ENCODE assay signal across 20 mouse cellular contexts in the genomic region with DNA sequence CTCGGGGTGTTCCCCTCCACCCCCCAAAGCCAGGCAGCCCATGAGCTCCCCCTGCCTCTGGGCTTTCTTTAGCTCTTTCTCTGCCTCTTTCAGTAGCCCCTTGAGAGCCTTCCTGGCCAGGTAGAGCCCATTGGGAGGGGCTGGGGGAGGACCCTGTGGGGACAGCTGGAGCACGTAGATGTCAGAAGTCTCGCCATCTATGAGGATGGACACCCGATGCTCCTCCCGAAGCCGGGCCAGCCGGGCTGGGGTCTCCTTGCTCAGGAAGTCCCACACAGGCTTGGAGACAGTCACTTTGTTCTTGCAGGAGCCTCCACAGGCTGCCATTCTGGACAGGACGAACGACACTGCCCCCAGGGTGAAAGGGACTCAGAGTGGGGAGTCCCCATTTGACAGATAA. TPM values are rescaled to one million over a fixed set of nuclear protein-coding genes. Genes with fewer than 3 reads are reported as not detected.
DNase-seq lines count a peak whose midpoint lies in the region; ATAC-seq and TF ChIP-seq lines count a peak whose summit lies in the region.
"Had no signal": no experiment of that assay in that cellular context is flagged by ENCODE, and none has a peak within 500 bp of the region (broad histone marks: within the 10 kb centered on the region; RNA-seq: fewer than 3 reads in every experiment).

No protein-coding gene starts in this region.

- H3K27ac ChIP-seq in forebrain, embryonic 11.5 days (ENCODE audit: low read depth, low read length) = no peak overlapping the region
- no peak overlapping the region for H3K27ac ChIP-seq in forebrain, embryonic 13.5 days
- H3K27ac ChIP-seq in kidney, embryonic 14.5 days (ENCODE audit: low read depth, low read length) = no peak overlapping the region
- H3K27ac ChIP-seq in kidney, adult 2 months (ENCODE audit: insufficient read depth, low read depth, low read length) = no peak overlapping the region
- H3K27ac ChIP-seq in limb, embryonic 12.5 days = no peak overlapping the region
- H3K27ac ChIP-seq: hindbrain, embryonic 15.5 days had no signal

- no peak overlapping the region for H3K4me3 ChIP-seq in forebrain, embryonic 11.5 days (ENCODE audit: low read depth, low read length)
- no peak overlapping the region for H3K4me3 ChIP-seq in forebrain, embryonic 13.5 days
- no peak overlapping the region for H3K4me3 ChIP-seq in kidney, embryonic 14.5 days (ENCODE audit: low read length)
- H3K4me3 ChIP-seq in kidney, adult 2 months (ENCODE audit: insufficient read depth, low read depth, low read length) = no peak overlapping the region
- H3K4me3 ChIP-seq in G1E (ENCODE audit: low read depth, low read length) = peak overlapping the region; percentile 66; the same call in 1 of the 2 replicates
- H3K4me3 ChIP-seq in limb, embryonic 12.5 days (replicated peaks) = no peak overlapping the region
- H3K4me3 ChIP-seq: hindbrain, embryonic 15.5 days; myocyte had no signal

- H3K4me1 ChIP-seq in forebrain, embryonic 11.5 days (replicated peaks; ENCODE audit: control insufficient read depth, insufficient read depth, low read length) = peaks cover 22% of the 10 kb centered on the region
- H3K4me1 ChIP-seq in forebrain, embryonic 13.5 days = peaks cover 41% of the 10 kb centered on the region
- peaks cover 28% of the 10 kb centered on the region; the same call in 1 of the 2 replicates for H3K4me1 ChIP-seq in kidney, embryonic 14.5 days (ENCODE audit: control insufficient read depth, insufficient read depth, low read length)
- H3K4me1 ChIP-seq in kidney, adult 2 months (ENCODE audit: control insufficient read depth, insufficient read depth, low read length) = peaks cover 14% of the 10 kb centered on the region
- H3K4me1 ChIP-seq in G1E (ENCODE audit: insufficient read depth, low read depth, low read length) = peaks cover 85% of the 10 kb centered on the region
- peaks cover 54% of the 10 kb centered on the region for H3K4me1 ChIP-seq in limb, embryonic 12.5 days (replicated peaks)

- no peak overlapping the region for H3K4me2 ChIP-seq in forebrain, embryonic 11.5 days (ENCODE audit: low read depth, low read length, severe bottlenecking)
- no peak overlapping the region for H3K4me2 ChIP-seq in forebrain, embryonic 13.5 days
- 0 out of 2 replicates have a peak overlapping the region, but pooled peaks have one; percentile 3 for H3K4me2 ChIP-seq in kidney, embryonic 14.5 days (replicated peaks; ENCODE audit: low read depth, low read length)
- H3K4me2 ChIP-seq in limb, embryonic 12.5 days = no peak overlapping the region
- H3K4me2 ChIP-seq: hindbrain, embryonic 15.5 days; midbrain, embryonic 11.5 days had no signal

- H3K36me3 ChIP-seq in forebrain, embryonic 11.5 days (ENCODE audit: control insufficient read depth, insufficient read depth, low read length) = no peaks in the 10 kb centered on the region; the same call in 1 of the 2 replicates
- H3K36me3 ChIP-seq in forebrain, embryonic 13.5 days (ENCODE audit: poor library complexity, severe bottlenecking) = peaks cover 41% of the 10 kb centered on the region
- peaks cover 21% of the 10 kb centered on the region; the same call in 1 of the 2 replicates for H3K36me3 ChIP-seq in kidney, embryonic 14.5 days (ENCODE audit: control insufficient read depth, insufficient read depth, low read length)
- H3K36me3 ChIP-seq in kidney, adult 2 months (ENCODE audit: control insufficient read depth, insufficient read depth, low read length) = no peaks in the 10 kb centered on the region
- peaks cover 48% of the 10 kb centered on the region for H3K36me3 ChIP-seq in G1E (replicated peaks)
- H3K36me3 ChIP-seq in limb, embryonic 12.5 days = peaks cover 37% of the 10 kb centered on the region

- TF ChIP-seq CTCF in kidney, adult 2 months (conservative IDR thresholded peaks at IDR 0.05; ENCODE audit: insufficient read depth, insufficient read length, low read depth, low read length) = no peak
- no peak for TF ChIP-seq CTCF in G1E (IDR thresholded peaks at IDR 0.05; ENCODE audit: low read depth, low read length)

- no peak for TF ChIP-seq POLR2A in kidney, adult 2 months (IDR thresholded peaks at IDR 0.05; ENCODE audit: low read depth, low read length)

- no peaks in the 10 kb centered on the region for H3K27me3 ChIP-seq in forebrain, embryonic 11.5 days (ENCODE audit: control insufficient read depth, insufficient read depth, low read length)
- no peaks in the 10 kb centered on the region for H3K27me3 ChIP-seq in forebrain, embryonic 13.5 days
- H3K27me3 ChIP-seq in kidney, embryonic 14.5 days (ENCODE audit: control insufficient read depth, insufficient read depth, low read length) = no peaks in the 10 kb centered on the region
- no peaks in the 10 kb centered on the region for H3K27me3 ChIP-seq in kidney, adult 2 months (replicated peaks; ENCODE audit: control insufficient read depth, insufficient read depth, low read length)
- no peaks in the 10 kb centered on the region for H3K27me3 ChIP-seq in G1E (ENCODE audit: insufficient read depth, low read length)
- no peaks in the 10 kb centered on the region for H3K27me3 ChIP-seq in limb, embryonic 12.5 days
- H3K27me3 ChIP-seq: hindbrain, embryonic 15.5 days had no signal

- DNase-seq in forebrain, embryonic 11.5 days (ENCODE audit: low spot score) = peak; percentile 48
- no peak for DNase-seq in kidney, adult 2 months
- no peak for DNase-seq in G1E (ENCODE audit: low spot score)
- no peak for DNase-seq in adrenal gland, postnatal 14 days
- DNase-seq in lung, postnatal 10 days = no peak
- DNase-seq: adrenal gland, postnatal 25 days; cerebellum, adult 8-10 months; heart, adult 18-20 months; kidney, adult 8-10 months; kidney, postnatal 36 days; lung, adult 2 months; lung, postnatal 4 days; right cerebral cortex, adult 18-20 months had no signal

- no peak overlapping the region for H3K9ac ChIP-seq in forebrain, embryonic 11.5 days (ENCODE audit: low read length)
- no peak overlapping the region for H3K9ac ChIP-seq in forebrain, embryonic 13.5 days
- no peak overlapping the region for H3K9ac ChIP-seq in kidney, embryonic 14.5 days (ENCODE audit: low read depth, low read length)
- 0 out of 2 replicates have a peak overlapping the region, but pooled peaks have one; percentile 44 for H3K9ac ChIP-seq in limb, embryonic 12.5 days (replicated peaks)
- H3K9ac ChIP-seq: hindbrain, embryonic 15.5 days had no signal

- no peaks in the 10 kb centered on the region for H3K9me3 ChIP-seq in forebrain, embryonic 11.5 days (ENCODE audit: control insufficient read depth, low read length)
- H3K9me3 ChIP-seq in forebrain, embryonic 13.5 days (replicated peaks) = no peaks in the 10 kb centered on the region
- no peaks in the 10 kb centered on the region for H3K9me3 ChIP-seq in kidney, embryonic 14.5 days (ENCODE audit: control insufficient read depth, low read length)
- no peaks in the 10 kb centered on the region for H3K9me3 ChIP-seq in G1E (replicated peaks)
- no peaks in the 10 kb centered on the region for H3K9me3 ChIP-seq in limb, embryonic 12.5 days
- H3K9me3 ChIP-seq: hindbrain, embryonic 15.5 days had no signal

- WGBS in forebrain, embryonic 11.5 days = 84% methylated on average over 9 of the region's 9 CpGs
- WGBS in forebrain, embryonic 13.5 days = 87% methylated on average over 9 of the region's 9 CpGs
- 65% methylated on average over 9 of the region's 9 CpGs for WGBS in kidney, embryonic 14.5 days
- 87% methylated on average over 9 of the region's 9 CpGs for WGBS in kidney, adult 2 months
- 78% methylated on average over 9 of the region's 9 CpGs for WGBS in limb, embryonic 12.5 days

- ATAC-seq in forebrain, embryonic 11.5 days (replicated peaks; ENCODE audit: low FRiP score) = no peak
- no peak for ATAC-seq in forebrain, embryonic 13.5 days
- ATAC-seq in kidney, embryonic 14.5 days (ENCODE audit: low FRiP score, low TSS enrichment) = no peak
- no peak for ATAC-seq in G1E (ENCODE audit: extremely low read depth, insufficient number of reproducible peaks, low FRiP score, poor library complexity, severe bottlenecking)
- ATAC-seq in limb, embryonic 12.5 days (ENCODE audit: insufficient number of reproducible peaks, insufficient read depth, low FRiP score, low TSS enrichment, low read depth) = no peak
- ATAC-seq: forebrain, embryonic 14.5 days had no signal

RNA-seq across cellular contexts. Expression of gene Dtx3, which starts 2.5 kb away (rescaled TPM):
- polyA plus RNA-seq in forebrain, embryonic 11.5 days (2014; fragmentation: Nextera tagmentation; extraction: Ambion mirVana) = 157 and 170 TPM in 2 replicates
- polyA plus RNA-seq in forebrain, embryonic 13.5 days (2015; fragmentation: Nextera tagmentation; extraction: Ambion mirVana) = 150 and 155 TPM in 2 replicates
- 107 and 117 TPM in 2 replicates for polyA plus RNA-seq in kidney, embryonic 14.5 days (2014; fragmentation: Nextera tagmentation; extraction: Ambion mirVana)
- polyA plus RNA-seq in kidney, adult 2 months (2012; rRNA removed) = 101 and 132 TPM in 2 replicates
- total RNA-seq in G1E (2014; fragmentation: Nextera tagmentation) (318 and 360 TPM in 2 replicates), G1E (2017) (95.8 and 125 TPM in 2 replicates)
- polyA plus RNA-seq in G1E (2012) = 213 and 260 TPM in 2 replicates
- polyA plus RNA-seq in limb, embryonic 12.5 days (2016; fragmentation: Nextera tagmentation; extraction: Ambion mirVana) = 150 and 166 TPM in 2 replicates
- total RNA-seq in adrenal gland, postnatal 14 days (2021) = 60.7 and 66.5 TPM in 2 replicates

RNA-seq across cellular contexts. Expression of gene Arhgef25, which starts 3.1 kb away (rescaled TPM):
- 31.6 and 33.5 TPM in 2 replicates for polyA plus RNA-seq in forebrain, embryonic 11.5 days (2014; fragmentation: Nextera tagmentation; extraction: Ambion mirVana)
- polyA plus RNA-seq in forebrain, embryonic 13.5 days (2015; fragmentation: Nextera tagmentation; extraction: Ambion mirVana) = 24.3 and 25.8 TPM in 2 replicates
- polyA plus RNA-seq in kidney, embryonic 14.5 days (2014; fragmentation: Nextera tagmentation; extraction: Ambion mirVana) = 31.0 and 32.9 TPM in 2 replicates
- 9.2 and 11.9 TPM in 2 replicates for polyA plus RNA-seq in kidney, adult 2 months (2012; rRNA removed)
- total RNA-seq in G1E (2014; fragmentation: Nextera tagmentation) (49.0 and 70.1 TPM in 2 replicates), G1E (2017) (43.0 and 51.4 TPM in 2 replicates)
- polyA plus RNA-seq in G1E (2012) = 98.4 and 120 TPM in 2 replicates
- polyA plus RNA-seq in limb, embryonic 12.5 days (2016; fragmentation: Nextera tagmentation; extraction: Ambion mirVana) = 67.5 and 74.1 TPM in 2 replicates
- total RNA-seq in adrenal gland, postnatal 14 days (2021) = 22.3 and 28.5 TPM in 2 replicates

RNA-seq across cellular contexts. Expression of gene Slc26a10, which starts 12.6 kb away (rescaled TPM):
- 0.93 and 1.1 TPM in 2 replicates for polyA plus RNA-seq in forebrain, embryonic 11.5 days (2014; fragmentation: Nextera tagmentation; extraction: Ambion mirVana)
- polyA plus RNA-seq in forebrain, embryonic 13.5 days (2015; fragmentation: Nextera tagmentation; extraction: Ambion mirVana) = 0.93 and 1.1 TPM in 2 replicates
- polyA plus RNA-seq in kidney, embryonic 14.5 days (2014; fragmentation: Nextera tagmentation; extraction: Ambion mirVana) = 2.0 and 2.3 TPM in 2 replicates
- polyA plus RNA-seq in kidney, adult 2 months (2012; rRNA removed) = 6.6 and 8.1 TPM in 2 replicates
- total RNA-seq in G1E (2014; fragmentation: Nextera tagmentation) (8.4 and 10.1 TPM in 2 replicates), G1E (2017) (0.58 and 0.98 TPM in 2 replicates)
- polyA plus RNA-seq in G1E (2012) = 0.68 and 0.94 TPM in 2 replicates
- polyA plus RNA-seq in limb, embryonic 12.5 days (2016; fragmentation: Nextera tagmentation; extraction: Ambion mirVana) = 3.4 and 3.5 TPM in 2 replicates
- total RNA-seq in adrenal gland, postnatal 14 days (2021) = 10.4 and 10.8 TPM in 2 replicates

RNA-seq across cellular contexts. Expression of gene Pip4k2c, which starts 18.4 kb away (rescaled TPM):
- 16.4 and 17.2 TPM in 2 replicates for polyA plus RNA-seq in forebrain, embryonic 11.5 days (2014; fragmentation: Nextera tagmentation; extraction: Ambion mirVana)
- polyA plus RNA-seq in forebrain, embryonic 13.5 days (2015; fragmentation: Nextera tagmentation; extraction: Ambion mirVana) = 18.8 and 19.5 TPM in 2 replicates
- polyA plus RNA-seq in kidney, embryonic 14.5 days (2014; fragmentation: Nextera tagmentation; extraction: Ambion mirVana) = 19.2 and 31.0 TPM in 2 replicates
- polyA plus RNA-seq in kidney, adult 2 months (2012; rRNA removed) = 116 and 120 TPM in 2 replicates
- total RNA-seq in G1E (2014; fragmentation: Nextera tagmentation) (136 and 141 TPM in 2 replicates), G1E (2017) (126 and 133 TPM in 2 replicates)
- 130 and 151 TPM in 2 replicates for polyA plus RNA-seq in G1E (2012)
- polyA plus RNA-seq in limb, embryonic 12.5 days (2016; fragmentation: Nextera tagmentation; extraction: Ambion mirVana) = 27.3 and 28.0 TPM in 2 replicates
- 28.5 and 29.2 TPM in 2 replicates for total RNA-seq in adrenal gland, postnatal 14 days (2021)

RNA-seq across cellular contexts. Expression of gene B4galnt1, which starts 28.0 kb away (rescaled TPM):
- 7.8 and 8.4 TPM in 2 replicates for polyA plus RNA-seq in forebrain, embryonic 11.5 days (2014; fragmentation: Nextera tagmentation; extraction: Ambion mirVana)
- 15.7 and 16.7 TPM in 2 replicates for polyA plus RNA-seq in forebrain, embryonic 13.5 days (2015; fragmentation: Nextera tagmentation; extraction: Ambion mirVana)
- 6.2 and 8.7 TPM in 2 replicates for polyA plus RNA-seq in kidney, embryonic 14.5 days (2014; fragmentation: Nextera tagmentation; extraction: Ambion mirVana)
- polyA plus RNA-seq in kidney, adult 2 months (2012; rRNA removed) = 15.4 and 27.5 TPM in 2 replicates
- total RNA-seq in G1E (2014; fragmentation: Nextera tagmentation) (173 and 188 TPM in 2 replicates), G1E (2017) (65.0 and 66.7 TPM in 2 replicates)
- polyA plus RNA-seq in G1E (2012) = 292 and 318 TPM in 2 replicates
- polyA plus RNA-seq in limb, embryonic 12.5 days (2016; fragmentation: Nextera tagmentation; extraction: Ambion mirVana) = 4.3 and 5.0 TPM in 2 replicates
- 14.6 and 24.7 TPM in 2 replicates for total RNA-seq in adrenal gland, postnatal 14 days (2021)
